Mouse (Mus musculus) gastrocnemius, postnatal 4 days (tissue): ENCODE data around the gene Opcml. TPM values are rescaled to one million over a fixed set of nuclear protein-coding genes. Genes with fewer than 3 reads are reported as not detected.

Source experiments
- DNase-seq, 2 experiments: peaks; one replicate each; pipeline ENCODE4 v3.0.0; 2021 to 2022; ENCODE audit warnings: low spot score in 2 of 2, mixed read lengths in 2 of 2
- total RNA-seq, 2 experiments: library from RNA; stranded (reverse); gene quantifications; 2 replicates each; pipeline ENCODE4 v1.2.3; 2021

Opcml gene
- total RNA-seq, 2 experiments from 2014 or later: 5.1 to 6.0 TPM

- no peak for DNase-seq
Observed at GRCm38 (mm10) chr9:28420808-28421207, 630.2 kb downstream of the Opcml start.

GRCm38 (mm10) chr9:28423407-28423806, 632.8 kb downstream of the Opcml start:
- DNase-seq: no peak

- DNase-seq: no peak
Observed at GRCm38 (mm10) chr9:28432159-28432558, 641.6 kb downstream of the Opcml start.

GRCm38 (mm10) chr9:28438752-28439151, 648.2 kb downstream of the Opcml start:
- DNase-seq: no peak

- no peak for DNase-seq
Observed at GRCm38 (mm10) chr9:28439433-28440191, 649.0 kb downstream of the Opcml start.

- no peak for DNase-seq
Observed at GRCm38 (mm10) chr9:28440192-28440795, 649.7 kb downstream of the Opcml start.

GRCm38 (mm10) chr9:28444485-28444884, 653.9 kb downstream of the Opcml start:
- no peak for DNase-seq

GRCm38 (mm10) chr9:28444972-28445371, 654.4 kb downstream of the Opcml start:
- no peak for DNase-seq

GRCm38 (mm10) chr9:28445863-28446262, 655.3 kb downstream of the Opcml start:
- no peak for DNase-seq

- DNase-seq: no peak
Observed at GRCm38 (mm10) chr9:28446278-28447064, 655.9 kb downstream of the Opcml start.

- no peak for DNase-seq
Observed at GRCm38 (mm10) chr9:28452509-28452908, 661.9 kb downstream of the Opcml start.

- no peak for DNase-seq
Observed at GRCm38 (mm10) chr9:28453062-28453461, 662.5 kb downstream of the Opcml start.

GRCm38 (mm10) chr9:28457982-28458770, 667.6 kb downstream of the Opcml start:
- no peak for DNase-seq

- no peak for DNase-seq
Observed at GRCm38 (mm10) chr9:28463622-28464021, 673.0 kb downstream of the Opcml start.

GRCm38 (mm10) chr9:28469419-28469818, 678.8 kb downstream of the Opcml start:
- no peak for DNase-seq

GRCm38 (mm10) chr9:28471501-28471900, 680.9 kb downstream of the Opcml start:
- no peak for DNase-seq

GRCm38 (mm10) chr9:28474586-28474985, 684.0 kb downstream of the Opcml start:
- DNase-seq: no peak

GRCm38 (mm10) chr9:28481261-28481660, 690.7 kb downstream of the Opcml start:
- no peak for DNase-seq

- no peak for DNase-seq
Observed at GRCm38 (mm10) chr9:28488499-28488898, 697.9 kb downstream of the Opcml start.

- DNase-seq: no peak
Observed at GRCm38 (mm10) chr9:28489828-28490227, 699.3 kb downstream of the Opcml start.

GRCm38 (mm10) chr9:28490410-28490809, 699.8 kb downstream of the Opcml start:
- no peak for DNase-seq
